Mouse (Mus musculus) urinary bladder, postnatal 14 days (tissue): ENCODE results near the gene Col4a2.

Experiments
- DNase-seq: peaks from one replicate; pipeline ENCODE4 v3.0.0; 2021; ENCODE audit warnings: low spot score

Gene Col4a2

DNA sequence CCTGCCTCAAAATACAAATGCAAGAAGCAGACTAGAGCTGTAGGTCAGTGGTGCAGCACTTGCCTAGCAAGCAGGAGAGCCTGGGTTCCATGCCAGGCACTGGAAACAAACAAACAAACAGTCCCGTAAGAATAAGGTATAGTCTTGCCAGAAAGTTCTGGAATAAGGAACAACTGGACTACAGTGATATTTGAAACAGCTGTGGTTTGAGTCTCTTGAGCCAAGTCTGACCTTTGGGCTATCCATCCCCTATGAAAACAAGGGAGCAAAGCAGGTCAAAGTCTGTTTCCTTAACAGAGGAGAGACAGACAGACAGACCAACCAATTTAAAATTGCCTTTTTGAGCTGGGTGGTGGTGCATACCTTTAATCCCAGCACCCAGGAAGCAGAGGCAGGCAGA lies 11.1 kb downstream of the Col4a2 start:
- no peak for DNase-seq

DNA sequence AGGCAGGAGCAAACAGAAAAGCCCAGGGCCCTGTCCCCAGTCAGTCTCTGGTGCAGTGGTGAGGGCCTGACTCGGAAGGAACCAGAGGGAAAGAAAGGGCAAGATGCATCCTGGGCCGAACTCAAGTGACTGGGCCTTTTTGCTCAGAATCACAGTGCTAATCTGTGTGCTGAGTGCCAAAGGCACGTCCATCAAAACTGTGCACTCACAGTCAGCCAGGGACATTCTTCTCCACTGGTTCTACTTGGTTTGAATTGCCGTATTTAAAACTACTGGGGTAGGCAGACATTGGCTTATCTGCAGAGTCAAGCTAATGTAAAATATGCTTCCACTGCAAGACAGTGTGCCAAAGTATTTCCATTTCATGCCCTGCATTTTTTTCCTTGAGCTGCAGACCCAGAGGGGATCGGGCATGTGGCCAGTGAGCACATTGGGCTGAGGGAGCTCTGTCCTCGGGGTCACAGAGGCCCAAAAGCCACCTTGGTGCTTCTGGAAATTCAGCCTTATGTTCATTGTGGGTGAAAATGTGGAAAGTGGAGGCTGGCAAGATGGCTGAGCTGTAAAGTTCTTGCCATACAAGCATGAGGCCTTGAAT lies 12.3 kb downstream of the Col4a2 start:
- no peak for DNase-seq

DNA sequence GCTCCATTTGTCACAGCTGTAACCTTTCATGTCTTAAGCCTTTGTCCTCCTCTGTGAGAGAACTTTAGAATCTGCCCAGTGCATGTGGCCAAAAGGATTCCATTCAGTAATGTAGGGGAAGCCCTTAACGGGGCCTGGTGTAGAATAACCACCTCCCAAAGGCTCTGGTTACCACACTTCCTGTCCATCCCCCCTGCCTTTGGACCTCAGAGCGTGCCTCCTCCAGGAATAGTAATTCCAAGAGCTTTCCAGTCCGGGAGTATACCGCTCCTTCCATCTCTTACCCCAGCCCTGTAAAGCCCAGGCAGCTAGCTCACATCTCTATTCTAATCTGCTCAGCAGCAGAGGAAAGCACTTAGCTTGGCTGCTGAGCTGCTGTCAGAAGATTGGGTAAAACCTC lies 14.7 kb downstream of the Col4a2 start:
- DNase-seq = peak; percentile 23

DNA sequence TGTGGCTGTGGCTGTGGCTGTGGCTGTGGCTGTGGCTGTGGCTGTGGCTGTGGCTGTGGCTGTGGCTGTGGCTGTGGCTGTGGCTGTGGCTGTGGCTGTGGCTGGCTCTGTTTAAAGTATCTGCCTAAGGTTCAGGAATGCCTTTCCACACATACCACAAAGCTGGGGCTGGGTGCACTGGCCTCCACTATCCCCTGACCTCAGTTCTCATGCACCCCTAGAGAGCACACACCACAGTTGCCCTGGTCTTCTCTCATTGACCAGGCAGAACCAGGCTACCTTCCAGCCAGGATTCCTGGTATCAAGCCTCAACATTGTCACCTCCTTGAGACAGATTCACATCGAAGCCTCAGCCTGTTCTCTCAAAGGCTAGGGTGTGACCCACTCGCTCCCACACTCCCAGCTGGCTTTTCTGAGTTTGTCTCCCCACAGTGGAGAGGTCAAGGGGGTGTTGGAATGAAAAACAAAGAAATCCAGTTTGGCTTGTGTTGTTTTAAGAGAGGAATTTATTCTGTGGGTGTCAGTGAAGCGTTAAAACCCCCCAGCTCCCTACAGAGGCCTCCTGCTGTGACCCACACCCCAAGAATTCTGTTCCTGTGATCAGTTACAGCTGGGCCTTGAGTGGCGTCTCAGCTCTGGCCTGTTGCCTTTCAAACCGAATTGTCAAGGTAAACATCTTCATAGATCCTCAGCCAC lies 15.3 kb downstream of the Col4a2 start:
- no peak for DNase-seq

DNA sequence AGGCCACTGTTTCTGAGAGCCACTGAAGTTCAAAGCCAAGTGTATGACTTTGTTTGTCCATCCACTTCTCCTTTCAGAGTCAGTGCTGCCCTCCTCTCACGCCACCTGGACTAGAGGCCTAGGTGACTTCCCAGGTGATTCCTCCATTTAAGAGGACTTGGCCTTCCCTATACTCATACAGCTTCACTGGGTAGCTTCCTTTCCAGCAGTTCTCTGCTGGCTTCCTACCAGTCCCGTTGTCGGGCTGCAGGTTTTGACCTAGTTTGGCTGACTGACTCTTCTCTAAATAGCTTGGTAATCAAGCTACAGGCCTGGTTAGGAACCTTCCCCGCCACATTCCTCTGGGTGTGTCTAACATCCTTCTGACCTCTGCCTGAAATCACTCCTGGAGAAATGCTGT lies 19.0 kb downstream of the Col4a2 start:
- DNase-seq = no peak

DNA sequence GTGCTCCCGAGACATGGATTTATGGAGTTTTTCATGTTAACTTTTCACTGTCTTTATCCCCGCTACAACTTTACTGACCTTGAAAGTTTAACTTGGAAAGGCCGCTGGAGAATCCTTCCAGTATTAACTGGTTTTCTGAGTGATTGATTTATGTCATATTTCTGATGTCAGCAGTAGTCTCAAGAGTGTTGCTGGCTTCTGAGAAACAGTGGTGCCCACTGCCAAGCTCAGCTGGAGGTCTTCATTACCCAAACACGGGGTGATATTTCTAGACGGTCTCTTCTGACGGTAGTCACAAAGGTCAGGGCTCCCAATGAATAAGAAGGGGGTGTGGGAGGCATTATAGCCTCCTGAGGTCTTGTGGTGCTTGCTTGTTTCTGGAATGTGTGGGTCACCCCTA lies 21.1 kb downstream of the Col4a2 start:
- no peak for DNase-seq

DNA sequence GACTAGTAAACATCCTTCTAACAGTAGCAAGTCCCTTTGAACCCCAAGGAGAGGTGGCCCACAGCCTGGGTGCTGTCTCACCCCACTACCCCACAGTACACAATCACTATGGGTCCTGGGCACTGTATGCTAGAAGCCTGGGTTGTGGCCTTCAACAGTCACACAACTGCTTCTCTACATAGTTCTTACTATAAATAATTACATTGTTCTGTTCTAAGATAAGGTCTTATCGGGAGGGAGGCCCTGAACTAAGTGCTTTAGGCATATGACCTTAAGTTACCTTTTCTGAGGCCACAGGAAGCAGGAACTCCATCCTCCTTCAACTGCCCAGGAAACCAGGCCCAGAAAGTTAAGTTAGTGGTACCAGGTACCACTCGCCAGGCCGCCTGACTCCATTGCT lies 21.9 kb downstream of the Col4a2 start:
- DNase-seq = no peak

DNA sequence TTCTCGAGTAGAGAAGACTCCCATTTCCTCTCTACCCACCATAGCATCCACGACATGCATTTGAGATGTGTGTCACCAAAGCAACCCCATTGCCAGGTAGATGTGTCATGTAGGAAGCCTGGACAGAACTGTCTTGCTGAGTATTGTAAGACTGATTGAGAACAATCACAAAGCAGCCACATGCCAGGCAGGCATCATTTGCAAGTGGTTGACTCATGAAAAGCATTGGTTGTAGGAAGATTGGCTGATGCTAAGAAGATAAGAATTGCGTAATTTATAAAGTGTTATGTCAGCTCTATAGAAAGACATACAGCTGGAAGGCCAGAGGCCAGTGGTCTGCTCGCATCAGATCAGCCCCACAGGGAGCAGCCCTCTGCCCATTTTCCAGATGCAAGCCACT lies 22.6 kb downstream of the Col4a2 start:
- DNase-seq = no peak

DNA sequence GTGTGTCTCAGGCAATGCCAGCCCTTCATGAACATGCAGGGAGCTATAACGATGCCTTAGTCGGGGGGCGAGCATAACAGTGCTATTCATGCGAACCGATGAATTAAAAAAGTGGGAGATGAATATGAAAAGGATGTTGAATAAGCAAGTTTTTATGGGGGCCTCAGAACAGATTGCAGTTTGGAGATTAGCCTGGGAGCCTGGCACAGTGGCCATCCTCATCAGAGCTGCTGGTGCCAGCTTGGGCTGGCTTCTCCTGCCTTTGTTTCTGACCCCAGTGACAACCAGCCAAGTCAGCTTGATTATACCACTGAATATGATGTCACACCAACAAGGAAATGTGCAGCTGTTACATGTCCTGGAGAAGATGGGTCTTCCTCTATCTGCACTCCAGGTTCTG lies 23.7 kb downstream of the Col4a2 start:
- no peak for DNase-seq

DNA sequence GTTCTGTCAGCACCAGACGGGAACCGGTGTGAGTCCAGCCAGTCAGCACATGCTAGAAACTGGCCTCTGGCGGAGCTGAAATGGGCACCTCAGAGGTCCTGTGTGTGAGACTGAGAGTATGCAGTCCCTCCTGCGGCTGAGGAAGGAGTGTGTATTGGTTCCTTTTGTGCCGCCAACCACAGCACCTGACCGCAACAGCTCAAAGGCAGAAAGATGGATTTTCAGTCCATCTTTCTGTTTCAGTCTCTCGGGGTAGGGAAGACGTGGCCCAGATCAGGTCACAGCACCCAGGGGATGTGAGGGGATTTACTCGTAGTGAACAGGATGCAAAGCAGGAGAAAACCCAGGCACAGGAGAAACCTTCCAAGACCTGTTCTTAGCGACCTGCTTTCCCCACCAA lies 25.0 kb downstream of the Col4a2 start:
- DNase-seq = no peak

DNA sequence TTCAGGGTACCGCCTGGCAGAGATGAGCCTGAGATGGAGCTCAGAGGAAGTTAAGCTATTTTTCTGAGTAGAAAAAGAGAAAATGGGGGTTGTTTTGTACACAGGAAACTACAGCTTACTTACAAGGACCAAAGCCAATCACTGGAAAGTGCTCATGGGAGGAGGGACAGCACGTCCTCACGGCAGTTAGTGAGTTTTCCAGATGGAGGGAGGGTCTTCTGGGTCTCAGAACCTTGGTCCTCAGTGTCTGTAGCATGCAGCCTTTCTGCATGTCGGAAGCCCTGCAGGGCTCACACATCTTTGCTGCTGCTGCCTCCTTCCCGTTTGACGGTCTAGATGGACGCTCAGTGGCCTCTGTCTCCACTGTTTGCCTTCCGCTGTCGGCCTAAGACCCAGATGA lies 25.9 kb downstream of the Col4a2 start:
- no peak for DNase-seq

DNA sequence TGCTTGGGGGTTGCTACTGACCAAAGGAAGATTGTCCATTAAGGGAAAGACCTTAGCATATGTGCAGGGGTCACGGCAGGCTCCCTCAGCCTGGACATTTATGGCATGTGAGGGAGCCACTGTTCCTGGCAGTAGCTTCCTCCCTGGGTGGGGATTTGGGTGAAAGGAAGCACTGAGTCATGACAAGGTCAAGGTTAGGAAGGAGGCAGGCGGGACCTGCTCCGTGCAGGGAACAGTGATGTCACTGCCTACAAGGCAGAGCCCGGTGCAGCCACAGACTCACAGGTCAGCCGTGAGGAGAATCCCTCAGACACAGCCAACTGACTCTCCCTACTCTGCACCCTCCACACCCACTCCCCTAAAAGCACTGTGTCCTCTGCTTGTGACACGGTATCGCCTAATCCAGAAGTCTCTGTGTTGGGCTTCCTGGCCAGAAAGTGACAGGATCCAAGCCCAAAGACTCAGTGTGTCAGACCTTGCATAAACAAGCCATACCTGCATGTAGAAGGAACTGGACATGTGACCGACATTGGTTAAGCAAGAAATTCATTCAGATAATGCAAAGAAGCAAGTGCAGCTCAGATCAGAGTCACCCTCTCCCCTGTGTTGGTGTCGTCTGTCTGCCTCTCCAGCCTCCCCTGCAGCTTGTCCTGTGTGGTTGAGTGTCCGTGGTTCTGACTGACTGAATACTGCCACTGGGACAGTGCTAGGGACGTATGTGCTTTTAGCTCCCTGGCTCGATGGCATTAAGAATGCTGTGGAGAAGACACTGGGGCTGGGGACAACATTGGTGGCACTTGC lies 27.9 kb downstream of the Col4a2 start:
- DNase-seq = no peak

DNA sequence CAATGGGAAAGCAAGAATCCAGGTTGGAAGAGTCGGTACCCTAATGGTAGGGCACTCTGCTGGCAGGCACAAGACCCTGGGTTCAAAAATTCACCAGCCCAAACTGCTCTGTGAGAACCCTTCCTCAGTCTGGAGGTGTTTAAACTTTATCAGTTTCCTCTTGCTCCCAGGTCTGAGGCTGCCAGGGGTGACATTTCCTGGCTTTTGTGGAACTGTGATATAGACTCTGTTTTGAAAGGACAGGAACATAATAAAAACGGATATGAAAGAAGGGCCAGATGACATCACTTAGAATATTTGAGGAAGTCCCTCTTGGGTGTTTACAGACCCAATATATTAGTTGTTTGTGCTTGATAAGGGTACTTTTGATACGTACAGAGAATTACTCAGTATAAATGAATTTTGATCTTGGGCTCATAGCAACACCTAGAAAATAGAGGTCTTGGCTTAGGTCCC lies 28.5 kb downstream of the Col4a2 start:
- no peak for DNase-seq

DNA sequence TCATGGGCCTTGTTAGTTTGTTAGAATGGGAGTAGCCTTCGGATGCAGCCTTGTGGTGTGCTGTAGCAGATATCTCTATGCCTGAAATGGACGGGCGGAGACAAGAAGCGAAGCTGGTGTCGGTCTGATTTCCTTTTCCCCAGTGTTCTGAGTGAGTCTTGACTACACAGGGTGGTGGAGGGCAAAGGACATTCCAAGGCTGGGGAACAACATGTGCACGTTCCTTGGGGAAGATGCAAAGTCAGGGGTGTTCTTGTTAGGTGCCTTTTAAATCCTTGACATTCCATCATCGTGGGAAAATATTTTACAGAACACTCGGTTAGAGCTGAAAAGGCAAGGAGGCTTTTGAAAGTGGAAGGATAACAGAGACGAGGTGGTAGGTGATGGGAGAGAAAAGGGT lies 31.9 kb downstream of the Col4a2 start:
- DNase-seq = no peak

DNA sequence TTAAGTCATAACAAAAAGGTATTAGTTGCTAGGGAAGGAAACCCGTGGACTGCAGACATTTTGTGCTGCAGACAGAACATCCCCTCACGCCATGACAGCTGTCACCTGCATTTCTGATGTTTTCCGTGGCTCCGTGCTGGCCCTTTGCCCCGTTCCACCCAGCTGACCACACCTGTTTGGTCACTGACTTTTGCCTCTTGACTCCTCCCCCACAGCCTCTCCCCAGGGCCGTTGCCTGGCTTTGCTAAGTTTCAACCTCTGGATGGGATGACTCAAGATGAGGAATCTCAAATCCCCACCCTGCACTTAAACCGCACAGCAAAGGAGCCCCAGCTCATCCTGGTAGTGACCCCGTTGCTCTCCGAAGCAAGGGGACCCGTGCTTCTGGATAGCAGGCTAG lies 33.6 kb downstream of the Col4a2 start:
- DNase-seq = peak; percentile 34

DNA sequence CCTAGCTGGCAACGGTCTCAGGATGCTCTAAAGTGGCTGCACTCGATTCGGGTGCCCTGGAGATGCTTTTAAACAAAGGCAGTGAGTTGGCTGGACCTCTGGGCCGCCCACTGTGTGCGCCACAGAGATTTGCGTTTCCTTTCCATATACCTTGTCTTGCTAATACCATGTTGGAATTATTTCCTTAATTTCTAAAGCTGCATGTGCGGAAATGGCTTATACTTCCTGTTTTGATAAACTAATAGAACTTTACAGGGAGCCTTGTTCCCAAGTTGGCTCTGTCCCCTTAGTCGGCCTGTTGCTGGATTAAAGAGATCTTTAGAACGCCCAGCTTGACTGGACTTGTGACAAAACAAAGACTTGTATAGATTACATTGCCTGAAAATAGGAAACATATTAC lies 35.1 kb downstream of the Col4a2 start:
- no peak for DNase-seq

DNA sequence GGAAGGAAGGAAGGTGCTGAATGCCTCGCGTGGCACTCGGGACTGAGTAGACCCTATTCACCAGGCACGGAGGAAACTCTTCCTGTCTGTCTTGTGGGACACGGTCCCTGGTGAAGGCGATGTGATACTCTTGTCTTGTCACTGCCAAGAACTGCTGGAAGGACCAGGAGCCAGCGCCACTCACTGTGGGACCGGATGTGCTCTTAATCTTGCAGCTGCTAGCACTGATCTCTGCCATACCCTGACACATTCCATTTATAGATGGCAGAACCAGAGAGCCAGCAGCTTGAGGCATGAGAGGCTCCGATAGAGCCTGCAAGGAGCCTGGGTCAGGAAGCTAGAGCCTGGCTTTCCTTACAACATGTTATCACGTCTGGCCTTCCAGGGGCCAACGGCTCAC lies 36.0 kb downstream of the Col4a2 start:
- DNase-seq = no peak

DNA sequence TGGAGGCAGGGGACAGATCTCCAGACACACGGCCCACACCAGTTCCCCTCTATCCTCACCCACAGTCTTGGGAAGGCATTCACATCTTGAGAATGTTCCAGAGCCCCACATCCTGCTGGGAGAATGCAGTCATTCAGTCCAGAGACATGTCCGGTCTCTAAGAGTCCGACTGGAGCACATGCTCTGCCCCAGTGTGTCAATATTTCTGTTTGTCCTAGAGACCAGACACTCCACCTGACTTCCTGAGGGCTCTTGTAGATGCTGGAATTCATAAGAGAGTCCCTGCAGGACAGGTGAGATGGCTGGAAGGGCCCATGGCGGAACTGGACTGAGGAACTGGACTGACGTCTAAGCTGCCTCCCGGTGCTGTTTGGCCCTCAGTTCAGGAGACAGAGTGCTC lies 38.8 kb downstream of the Col4a2 start:
- no peak for DNase-seq

DNA sequence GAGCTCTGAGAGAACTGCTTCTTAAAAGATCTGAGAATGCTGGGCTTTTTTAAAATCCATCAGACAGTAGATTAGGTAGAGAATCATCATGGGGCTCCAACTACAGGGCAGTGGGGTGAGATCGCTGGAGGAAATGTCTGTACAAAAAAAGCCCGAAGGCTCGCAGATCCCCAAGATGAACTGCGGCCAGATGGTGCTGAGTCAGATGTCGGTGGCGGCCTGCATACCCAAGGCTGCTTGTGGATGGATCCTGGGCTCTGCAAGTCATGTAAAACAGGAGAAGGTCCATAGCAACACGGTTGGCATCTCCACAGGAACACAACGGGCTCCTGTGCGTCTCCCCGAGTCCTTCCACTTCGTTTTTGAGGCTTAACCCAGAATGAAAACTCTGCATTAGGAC lies 39.9 kb downstream of the Col4a2 start:
- DNase-seq = peak; percentile 22

DNA sequence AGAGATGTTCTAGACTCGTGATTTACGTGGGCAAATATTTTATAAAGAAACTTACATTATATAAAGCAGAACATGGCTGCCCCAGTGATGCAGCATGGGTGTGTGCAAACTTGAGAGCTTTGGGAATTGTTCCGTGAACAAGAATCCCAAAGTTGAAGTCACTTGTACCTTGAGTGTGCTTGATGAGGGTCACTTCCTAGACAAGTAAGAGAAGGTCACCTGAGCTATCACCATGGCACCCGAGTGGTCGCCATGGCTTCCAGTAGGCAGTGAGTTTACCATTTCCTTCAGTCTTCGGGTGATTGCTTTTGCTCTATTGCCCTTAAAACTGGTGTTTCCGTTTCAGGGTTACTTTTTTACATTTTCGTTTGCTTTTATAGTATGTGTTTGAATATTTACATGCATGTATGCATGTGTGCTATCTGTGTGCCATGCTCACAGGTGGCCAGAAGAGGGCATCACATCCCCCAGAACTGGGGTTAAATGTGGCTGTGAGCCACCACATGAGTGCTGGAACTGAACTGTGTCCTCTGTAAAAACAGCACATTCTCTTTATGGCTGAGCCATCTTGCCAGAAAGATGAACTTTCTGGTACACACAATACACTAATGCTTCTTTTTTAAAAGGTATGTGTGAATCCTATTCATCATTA lies 42.3 kb downstream of the Col4a2 start:
- DNase-seq = no peak

DNA sequence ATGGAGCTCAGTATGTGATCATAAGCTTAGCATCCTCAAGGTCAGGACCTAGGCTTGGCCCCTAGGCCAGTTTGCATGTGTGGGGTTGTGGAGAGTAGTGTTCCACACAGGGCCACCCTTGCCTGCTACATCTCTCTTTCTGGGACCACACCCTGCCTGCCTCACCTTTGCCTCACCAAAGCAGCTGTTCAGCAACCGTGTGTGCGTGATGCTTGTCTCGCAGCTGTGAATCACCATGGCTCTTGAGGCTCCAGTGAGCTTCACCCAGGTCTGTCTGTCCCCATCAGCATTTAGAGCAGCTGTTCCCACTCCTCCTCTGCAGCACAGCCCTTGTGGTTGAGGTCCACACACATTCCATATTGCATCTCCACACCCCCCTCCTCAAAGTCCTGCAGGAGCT lies 43.3 kb downstream of the Col4a2 start:
- no peak for DNase-seq

DNA sequence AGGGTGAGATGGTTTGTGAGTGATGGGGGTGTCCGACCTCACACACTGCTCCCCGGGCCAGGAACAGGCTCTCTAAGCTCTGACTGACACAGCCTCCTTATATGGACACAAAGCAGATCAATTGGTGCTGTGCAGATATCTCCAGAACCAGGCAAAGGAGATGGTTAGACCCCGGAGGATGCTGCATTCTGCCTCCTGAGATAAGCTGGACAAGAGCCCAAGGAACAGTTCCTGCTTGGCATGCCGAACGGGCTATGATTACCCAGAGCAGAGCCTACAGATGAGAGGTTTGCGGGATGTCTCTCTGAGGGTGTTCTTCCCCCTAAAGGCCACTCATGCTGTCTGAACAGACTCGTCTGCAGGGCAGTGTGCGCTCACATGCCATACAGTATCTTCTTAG lies 44.2 kb downstream of the Col4a2 start:
- DNase-seq = no peak

DNA sequence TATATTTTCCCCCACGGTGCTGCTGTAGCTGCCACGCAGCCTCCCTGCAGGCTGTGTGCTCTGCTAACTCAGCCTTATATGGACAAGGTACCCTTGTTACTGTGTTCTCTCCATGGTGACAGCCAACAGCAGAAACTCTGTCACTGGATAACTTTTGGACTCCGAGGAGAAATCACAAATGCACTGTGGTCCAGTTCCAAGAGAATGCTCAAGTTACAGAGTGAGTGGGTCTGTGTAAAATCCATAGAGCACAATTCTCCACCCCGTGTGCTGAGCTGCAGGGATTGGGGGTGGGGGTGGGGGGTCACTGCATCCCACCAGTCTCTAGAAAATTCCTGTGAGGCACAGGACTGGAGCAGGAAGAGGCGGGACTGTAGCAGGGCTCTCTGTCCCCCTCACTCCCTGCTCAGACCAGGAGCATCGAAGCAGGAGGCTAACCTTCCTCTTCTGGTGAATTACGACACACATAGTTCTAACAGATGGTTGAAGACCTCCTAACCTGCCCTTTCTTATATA lies 45.4 kb downstream of the Col4a2 start:
- DNase-seq = no peak
